Mouse (Mus musculus) small intestine, adult 2 months (tissue): Measurements from ENCODE around the gene Psmd3.

Source experiments
- CTCF ChIP-seq: fragments of 200-500 bp; IDR thresholded peaks from 2 replicates; pipeline ENCODE4 v1.5.1; 2012; ENCODE audit warnings: low read depth, mild to moderate bottlenecking, control low read depth, inconsistent platforms, low read length, moderate library complexity, mixed read lengths; ENCODE audit not compliant: insufficient replicate concordance, insufficient read length; ENCODE audit errors: extremely low read depth
- POLR2A ChIP-seq: fragments of 200-500 bp; IDR thresholded peaks from 2 replicates; pipeline ENCODE4 v1.6.1; 2012; ENCODE audit warnings: low read depth, mild to moderate bottlenecking, control low read depth, inconsistent platforms, low read length, moderate library complexity

DNA sequence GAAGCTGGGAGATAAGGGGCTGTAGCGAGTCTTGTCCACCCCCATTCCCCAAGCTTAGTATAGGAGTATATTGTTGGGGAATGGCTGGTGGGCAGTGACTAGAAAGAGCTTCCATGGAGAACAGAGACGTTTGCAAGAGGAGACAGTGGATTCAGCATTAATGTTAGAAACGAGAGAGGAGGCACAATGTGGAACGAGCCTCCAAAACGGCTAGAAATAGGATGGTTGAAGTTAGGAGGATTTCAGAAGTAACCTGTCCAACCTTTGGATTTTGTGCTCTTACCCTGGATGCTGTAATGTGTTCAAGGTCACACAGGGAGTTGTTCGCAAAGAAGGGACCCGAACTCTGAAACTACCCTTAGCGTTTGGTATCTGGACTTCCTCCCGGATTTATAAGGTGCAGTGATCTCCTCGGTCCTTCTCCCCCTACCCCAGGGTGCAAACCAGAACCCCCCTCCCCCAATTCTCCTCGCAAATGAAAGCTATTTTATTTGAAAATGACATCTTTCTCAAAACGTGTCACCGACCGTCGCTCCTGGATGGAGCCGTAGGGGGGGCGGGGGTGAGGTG lies 58.8 kb downstream of the Psmd3 start:
- TF ChIP-seq CTCF: no peak
- TF ChIP-seq POLR2A: no peak
